Mouse (Mus musculus) right cerebral cortex, postnatal 14 days (tissue): Measurements from ENCODE around the gene Itpr2.

Experiments used
- DNase-seq: peaks from one replicate; pipeline ENCODE4 v3.0.0; 2022

Itpr2 gene

DNA sequence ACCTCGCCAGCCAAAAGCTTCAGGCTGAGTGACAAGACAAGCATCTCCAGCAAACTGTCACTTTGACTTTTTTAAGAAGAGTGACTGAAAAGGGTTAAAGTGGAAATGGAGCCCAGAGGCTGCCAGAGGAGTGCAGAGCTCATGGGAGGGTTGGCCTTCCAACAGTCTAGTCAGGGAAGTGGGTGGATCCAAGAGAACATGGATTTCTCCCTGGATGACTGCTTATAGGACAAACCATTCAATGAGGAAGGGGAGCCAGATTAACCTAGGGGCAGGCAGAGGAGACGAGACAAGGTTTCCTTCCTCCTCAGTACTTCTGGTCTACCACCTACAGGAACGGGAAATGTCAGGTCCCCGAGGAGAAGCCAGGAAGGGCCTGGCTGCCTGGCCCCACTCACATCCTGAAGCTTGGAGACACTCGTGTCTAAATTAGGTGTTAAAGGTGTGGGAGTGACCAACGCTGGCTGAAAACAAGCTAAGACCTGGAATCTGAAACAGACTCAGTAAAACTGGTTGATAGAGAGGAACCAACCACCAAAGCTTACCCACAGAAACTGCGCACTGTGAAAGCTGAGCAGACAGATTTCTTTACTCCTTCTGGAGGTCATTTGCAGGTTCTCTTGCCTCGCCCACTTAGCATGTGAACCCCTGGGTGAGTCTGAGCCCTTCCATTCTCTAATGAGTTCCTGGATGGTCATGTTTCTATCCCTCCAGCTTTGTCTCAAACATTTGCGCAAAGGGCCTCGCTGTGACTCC is 294.6 kb downstream of the Itpr2 start:
- DNase-seq, result no peak

DNA sequence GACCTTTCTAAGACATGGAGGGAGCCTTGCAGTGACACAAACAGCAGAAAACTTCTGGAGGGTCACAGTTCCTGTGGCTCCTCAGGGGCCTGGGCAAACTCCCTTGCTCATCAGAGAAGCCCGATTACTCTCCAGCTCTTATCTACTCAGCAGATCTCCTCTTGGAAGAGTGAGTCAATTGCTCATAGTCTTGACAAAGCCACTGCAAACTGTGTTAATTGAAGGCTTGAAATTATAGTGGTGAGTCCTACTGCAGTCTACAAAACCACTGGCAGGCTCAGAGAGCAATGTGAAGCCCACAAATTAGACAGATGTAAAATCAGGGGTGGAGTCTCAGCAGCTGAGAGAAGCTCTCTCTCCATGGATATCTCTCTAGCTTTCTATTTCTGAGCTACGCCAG is 296.9 kb downstream of the Itpr2 start:
- DNase-seq, result no peak

DNA sequence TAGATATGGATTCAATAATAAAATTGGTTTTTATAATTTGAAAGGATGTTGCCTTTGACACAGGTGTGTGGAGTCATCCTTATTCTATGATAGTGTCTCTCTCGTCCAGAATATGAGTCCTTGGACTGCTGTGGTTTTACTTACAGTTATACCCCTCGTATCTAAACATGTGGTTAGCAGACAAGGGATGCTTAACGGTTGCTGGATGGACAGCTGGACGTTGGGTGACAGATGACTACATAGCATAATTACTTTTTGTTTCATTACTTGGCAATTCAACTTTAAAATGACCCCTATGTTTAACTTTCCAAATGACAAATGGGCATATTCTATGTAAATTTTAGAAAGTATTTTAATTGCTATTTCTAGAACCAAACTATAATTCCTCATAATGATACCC is 297.6 kb downstream of the Itpr2 start:
- DNase-seq, result no peak

DNA sequence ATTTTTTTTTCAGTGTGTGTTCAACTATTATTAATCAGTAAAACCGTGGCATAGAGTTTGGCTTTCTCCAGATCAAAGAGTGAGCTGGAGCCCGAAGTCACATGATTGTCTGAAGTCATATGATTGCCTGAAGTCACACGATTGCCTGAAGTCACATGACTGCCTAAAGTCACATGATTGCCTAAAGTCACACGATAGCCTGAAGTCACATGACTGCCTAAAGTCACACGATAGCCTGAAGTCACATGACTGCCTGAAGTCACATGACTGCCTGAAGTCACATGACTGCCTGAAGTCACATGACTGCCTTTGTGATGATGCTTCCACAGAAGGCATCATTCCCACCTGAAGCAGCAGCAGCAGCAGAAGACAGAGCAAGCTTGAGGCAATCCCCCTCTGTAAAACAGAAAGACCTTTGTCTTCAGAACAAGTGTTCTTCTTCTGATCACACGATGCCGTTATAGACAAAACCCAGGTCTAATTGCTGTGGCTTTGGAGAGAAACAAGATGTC is 304.1 kb downstream of the Itpr2 start:
- DNase-seq, result no peak

DNA sequence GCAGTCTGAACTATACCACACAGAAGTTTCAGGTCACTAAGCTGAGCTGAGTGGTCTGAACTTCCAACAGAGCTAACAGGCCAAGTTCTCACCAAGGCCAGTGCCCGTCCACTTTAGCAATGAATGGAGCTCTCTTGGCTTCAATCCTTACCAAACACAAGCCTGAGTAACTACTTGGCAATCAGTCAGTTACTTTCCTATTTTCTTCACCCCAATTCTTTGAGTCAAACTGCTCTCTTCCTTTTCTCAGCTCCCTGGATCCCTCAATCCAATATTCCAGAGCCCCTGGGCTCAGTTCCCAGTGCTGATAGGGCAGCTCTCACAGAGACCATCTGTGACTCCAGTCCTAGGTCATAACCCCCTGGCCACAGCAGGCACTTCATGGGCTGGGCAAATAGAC is 305.3 kb downstream of the Itpr2 start:
- no peak for DNase-seq

DNA sequence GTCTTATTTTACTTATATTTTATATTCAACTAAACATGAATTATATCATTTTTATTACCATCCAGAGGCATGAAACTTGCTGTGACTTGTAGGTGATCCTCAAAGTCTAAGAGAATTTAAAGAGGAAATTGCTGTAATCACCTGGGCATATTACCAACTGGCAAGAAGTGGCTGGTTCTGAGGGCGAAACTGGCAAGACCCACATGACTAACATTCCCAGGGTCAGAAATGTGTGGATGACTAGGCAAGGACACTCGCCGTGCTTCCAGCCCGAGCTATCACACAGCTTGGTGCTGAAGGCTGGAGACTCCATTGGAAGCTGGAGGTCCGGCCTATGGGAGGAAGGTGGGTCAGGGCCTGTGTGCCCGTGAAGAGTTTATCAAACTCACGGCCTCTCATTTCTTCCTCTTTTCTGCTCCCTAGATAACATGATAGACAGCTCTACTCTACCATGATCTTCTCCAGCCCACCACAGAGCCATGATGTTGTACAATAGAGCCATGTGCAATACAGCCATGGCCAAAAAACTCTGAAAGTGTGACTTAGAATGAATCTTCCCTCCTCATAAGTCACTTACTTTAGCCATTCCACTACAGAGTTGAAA is 306.1 kb downstream of the Itpr2 start:
- DNase-seq, result no peak

DNA sequence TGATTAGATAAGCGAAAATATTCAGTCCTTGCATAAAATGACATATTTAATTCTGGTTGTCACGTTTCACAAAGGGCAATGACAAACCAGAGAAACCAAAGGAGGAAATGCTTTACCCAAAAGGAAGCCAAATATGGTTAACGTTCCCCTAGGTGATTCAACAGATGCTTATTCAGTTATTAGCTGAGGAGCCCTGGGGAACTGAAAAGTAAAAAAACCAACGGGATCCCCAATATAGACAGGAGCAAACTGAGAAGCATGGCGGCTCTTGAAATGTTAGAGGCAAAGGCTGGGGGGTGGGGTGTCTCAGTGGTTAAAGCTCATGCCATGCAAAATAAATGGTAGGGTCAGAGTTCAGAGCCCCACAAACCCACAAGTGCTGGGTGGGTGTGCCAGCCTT is 310.1 kb downstream of the Itpr2 start:
- DNase-seq, result no peak

DNA sequence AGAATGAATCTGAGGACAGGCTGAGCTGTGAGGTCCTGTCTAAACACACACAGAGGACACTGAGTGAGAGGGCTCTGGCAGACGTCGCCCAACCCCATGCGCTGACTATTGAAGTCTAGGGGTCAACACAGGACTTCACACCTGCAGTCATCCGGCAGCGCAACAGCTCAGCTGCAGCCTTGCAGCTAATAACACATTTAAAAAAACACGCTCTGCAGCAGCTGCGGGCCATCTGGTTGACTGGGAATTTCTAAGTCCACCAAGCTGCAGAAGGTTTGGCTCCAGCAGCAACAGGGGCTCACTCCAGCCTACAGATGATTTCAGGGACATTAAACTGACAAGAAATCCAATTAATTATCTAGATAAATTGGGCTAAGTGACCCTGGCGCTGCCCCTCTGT is 312.0 kb downstream of the Itpr2 start:
- no peak for DNase-seq

DNA sequence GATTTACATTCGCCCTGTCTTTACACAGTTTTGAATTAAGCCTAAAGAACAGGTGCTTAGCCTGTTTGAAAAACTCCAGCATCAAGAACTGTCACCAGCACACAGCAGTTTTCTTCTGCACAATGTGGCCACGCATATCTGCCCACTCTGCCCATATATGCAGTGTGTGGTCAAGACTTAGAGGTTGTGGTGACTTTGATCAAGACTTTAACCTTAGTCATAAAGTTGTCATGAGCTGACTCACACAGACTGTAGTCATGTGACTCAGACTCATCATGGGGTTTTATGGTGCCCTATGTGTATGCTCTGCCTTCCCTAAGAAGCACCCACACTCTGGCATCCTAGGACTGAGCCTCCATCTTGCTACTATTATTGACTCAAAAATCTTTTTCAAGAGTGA is 316.5 kb downstream of the Itpr2 start:
- no peak for DNase-seq

DNA sequence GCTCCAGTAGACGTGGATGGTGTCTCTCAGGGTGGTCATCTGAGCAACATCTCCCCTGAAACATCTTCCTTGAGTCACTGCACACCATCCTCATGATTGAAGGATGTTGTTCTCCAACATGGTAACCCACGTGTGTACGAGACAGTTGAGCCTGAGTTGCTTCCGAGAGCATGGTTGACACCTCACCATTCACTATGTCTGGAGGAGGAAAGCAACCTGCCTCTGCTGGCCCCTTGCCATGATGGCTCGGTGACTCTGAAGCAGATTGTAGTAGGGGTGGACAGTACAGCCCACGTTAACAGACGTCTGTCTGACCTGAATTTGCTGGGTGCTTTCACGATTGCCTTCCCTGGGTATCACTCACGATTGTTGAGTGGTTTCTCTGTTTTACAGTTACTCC is 317.3 kb downstream of the Itpr2 start:
- no peak for DNase-seq

DNA sequence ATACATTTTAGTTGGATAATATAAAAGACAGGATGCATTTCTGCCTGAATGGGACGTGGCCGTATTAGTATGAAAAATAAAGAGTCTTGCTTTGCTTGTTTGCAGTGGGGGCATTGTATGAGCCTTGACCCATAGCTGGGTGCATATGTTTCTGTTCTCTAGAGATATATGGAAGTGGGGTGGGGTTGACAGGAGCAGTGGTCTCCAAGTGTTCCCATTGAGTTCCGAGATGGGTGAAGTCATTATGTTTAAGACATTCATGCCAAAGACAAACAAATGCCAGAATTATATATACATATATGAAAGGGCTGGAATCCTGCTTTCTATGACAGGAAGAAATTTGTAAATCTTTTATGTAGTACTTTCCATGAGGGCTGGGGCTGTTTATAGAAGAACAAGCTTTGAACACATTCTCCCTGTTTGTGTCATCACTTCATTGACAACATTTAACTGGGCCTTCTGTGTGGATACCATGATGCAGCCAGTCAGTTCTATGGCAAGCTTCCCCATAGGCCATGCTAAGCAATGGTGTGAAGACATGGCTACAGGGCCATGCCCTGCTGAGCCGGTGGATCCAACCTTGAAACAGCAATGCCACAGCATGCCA is 327.3 kb downstream of the Itpr2 start:
- no peak for DNase-seq

DNA sequence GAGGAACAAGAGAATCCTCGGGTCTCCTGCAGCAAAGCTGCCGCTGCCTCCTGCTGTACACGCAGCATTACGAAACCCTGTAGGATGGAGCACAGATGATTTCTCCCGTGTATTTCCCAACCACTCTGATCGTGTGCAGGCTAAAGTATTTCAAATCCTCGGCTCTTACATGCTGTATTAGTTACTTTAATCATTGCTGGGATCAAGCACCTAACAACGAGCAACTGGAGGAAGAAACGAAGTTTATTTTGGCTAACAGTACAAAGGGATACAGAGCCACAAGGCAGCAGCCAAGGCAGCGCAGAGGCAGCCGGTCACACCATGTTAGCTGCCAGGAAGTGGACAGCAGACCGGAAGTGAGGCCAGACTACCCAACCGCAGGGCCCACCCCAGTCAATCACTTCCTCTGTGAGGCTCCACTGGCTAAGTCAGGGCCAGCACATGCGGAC is 331.4 kb downstream of the Itpr2 start:
- peak; percentile 19 for DNase-seq

DNA sequence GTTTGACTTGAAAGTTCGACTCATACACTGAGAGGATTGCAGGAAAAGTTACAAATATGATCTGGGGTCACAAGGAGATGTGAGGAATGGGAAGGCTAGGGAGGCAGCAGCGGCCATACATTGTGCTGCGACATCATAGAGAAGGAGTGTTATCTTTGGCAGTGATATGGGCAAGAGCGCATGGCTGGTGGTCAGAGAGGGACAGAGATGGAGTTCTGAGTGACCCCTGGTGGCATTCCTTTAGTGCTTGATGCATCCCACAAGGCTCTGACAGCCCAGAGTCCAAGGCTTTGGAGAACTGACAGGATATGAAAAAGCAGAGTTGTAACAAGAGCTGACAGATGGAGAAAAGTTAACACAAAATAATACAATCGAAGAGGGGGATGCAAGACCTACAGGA is 334.8 kb downstream of the Itpr2 start:
- DNase-seq, result no peak

DNA sequence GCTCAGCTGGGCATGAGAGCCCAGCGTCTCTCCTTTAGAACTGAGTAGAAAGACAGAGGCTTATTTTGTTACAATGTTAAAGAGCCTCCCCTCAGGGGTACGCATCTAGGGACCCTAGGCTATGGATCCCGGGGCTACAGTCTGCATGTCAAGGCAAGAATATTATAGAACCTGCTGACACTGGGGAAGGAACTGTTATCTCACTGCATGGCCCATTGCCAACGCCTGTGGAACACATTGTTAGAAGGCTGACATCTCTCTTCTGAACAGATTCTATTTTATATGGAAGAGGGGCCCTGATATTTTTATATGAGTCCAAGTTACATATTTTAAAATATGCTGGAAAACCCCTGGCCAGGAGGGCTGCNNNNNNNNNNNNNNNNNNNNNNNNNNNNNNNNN is 342.4 kb downstream of the Itpr2 start:
- DNase-seq, result peak; percentile 23

DNA sequence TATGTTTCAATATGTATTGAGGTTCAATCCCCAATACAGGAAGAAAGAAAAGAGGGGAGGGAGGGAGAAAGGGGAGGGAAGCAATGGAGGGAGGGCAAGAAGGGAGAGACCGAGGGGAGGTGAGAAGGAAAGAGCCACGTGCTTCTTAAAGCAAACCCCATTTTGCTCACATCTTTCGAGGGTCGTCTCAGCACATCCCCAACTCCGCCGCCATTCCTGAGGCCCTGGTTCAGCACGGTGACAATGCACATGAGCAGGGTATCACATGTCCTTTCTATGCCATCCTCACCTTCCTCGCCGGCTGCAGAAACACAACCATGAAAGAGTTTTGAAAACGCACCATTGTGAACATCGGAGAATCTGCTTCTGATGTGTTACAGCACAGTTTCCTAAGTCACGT is 343.3 kb downstream of the Itpr2 start:
- DNase-seq, result no peak

DNA sequence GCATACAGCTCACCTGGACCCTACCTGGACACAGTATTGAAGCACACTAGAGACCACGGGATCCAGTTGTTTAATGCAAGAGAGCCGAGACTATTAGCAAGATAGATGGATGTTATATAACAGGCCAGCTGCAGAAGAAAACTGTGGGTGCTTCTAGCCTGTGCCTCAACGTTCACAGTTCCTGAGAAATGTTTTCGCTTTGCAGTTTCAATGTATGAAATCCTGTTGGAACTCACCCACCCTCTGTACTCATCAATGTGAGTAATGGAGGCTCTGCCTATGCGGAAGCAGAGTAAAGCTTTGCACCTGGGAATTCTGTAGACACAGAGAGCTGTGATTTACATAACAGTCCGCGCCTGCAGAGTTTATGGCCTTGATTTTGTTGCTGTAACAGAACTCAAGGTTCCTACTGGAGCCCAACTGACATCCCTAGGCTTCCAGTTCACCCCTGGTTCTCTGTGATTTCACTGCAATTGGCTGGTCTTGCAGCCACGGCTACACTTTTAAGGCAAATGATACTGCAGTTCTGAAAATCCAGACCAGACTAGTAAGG is 344.0 kb downstream of the Itpr2 start:
- no peak for DNase-seq

DNA sequence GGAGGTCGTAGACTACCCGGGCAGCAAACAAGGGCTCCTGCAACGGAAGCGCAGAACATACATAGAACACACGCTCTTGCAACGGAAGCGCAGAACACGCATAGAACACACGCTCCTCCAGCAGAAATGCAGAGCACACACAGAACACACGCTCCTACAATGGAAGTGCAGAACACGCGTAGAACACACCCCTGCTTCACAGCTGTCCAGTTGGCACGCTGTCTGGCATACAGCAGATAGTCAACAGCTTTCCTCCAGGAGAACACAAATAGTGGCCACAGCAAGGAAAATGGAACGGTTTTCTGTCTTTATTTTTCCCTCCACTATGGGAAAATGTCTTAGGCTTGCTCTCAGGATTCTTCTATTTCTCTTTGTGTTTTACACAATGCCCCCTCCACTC is 344.9 kb downstream of the Itpr2 start:
- no peak for DNase-seq

DNA sequence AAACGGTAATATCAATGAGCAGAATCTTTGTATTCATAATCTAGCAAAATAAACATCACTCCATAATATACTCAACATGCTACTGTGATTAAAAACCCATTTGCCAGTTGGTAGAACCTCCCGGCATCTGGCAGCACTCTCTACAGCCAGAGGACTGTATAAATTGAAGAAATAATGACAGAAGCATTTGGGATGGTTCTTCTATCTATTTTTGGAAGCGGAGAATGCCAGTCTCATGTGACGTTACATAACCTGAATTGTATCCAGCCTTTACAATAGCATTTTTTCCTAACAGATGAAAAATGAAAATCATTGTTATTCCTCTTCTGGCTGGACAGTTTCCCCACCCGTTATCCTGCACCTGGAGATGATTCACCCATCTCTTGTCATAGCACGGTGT is 345.5 kb downstream of the Itpr2 start:
- DNase-seq, result no peak

DNA sequence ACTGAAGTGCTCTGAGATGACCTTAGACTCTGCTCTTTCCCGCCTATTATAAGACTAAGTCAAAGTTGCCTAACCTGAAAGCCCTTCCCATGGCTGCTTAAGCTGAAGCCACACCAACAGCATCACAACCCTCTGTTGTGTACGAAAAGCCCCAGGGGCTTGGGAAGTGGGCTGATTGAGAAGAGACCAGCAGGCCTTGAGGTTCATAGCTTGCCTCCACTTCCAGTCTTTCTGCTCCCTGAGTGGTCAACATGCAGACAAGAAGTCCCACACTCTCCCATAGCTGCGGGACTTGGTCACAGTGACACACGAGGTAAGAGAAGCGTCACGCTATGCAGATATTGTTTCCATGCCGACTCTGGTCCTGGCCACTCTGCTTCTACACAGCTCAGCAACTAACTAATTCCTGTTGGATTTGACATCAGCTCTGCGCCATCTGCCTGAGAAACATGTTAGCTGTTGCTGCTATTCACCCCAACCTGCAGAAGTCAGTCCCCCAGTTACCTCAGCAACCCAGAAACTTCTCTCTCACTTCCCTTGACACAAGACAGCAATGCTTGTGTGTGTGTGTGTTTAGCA is 346.8 kb downstream of the Itpr2 start:
- no peak for DNase-seq

DNA sequence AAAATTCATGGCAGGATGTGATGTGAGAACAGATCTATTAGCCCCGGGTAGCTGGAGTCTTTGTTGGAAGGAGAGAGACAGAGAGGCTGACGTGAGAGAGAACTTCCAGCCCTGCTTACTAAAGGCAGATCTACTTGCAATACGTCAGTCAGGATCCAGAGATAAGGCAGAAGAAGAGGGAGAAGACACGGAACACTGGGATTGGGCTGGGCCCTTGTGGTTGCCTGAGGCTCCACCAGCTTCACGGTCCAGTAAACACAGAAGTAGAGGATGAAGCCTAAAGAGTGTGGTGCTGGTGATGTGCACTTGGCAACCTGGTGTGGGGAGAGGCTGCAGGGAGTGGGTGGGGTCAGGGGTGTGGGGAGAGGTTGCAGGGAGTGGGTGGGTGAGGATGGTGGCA is 349.2 kb downstream of the Itpr2 start:
- no peak for DNase-seq

DNA sequence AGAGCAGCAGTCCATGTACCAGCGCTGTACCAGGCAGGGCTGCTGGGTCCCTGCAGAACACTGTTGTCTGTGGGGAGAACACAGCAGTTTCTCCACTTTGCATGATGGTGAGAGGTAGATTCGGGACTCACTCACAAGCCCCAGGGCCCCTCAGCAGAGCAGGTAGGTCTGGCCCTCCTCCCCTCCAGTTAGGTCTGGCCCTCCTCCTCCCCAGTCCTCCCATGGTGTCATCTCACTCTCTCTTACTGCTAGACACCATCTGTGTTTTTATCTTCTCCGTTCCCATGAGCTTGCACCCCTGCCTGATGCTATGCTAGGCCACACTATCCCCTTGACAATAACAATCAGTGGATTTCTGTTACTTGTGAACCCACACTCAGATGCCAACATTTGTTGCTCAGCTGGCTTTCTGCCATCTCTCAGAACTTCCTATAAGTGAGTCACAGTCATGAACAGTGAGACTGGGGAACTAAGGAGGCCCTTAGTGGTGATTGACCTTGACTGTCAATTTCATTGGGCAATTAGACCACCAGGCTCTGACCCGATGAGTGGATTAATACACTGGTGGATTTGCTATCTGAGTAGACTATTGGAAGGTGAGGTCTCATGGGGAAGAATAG is 360.9 kb downstream of the Itpr2 start:
- DNase-seq, result no peak

DNA sequence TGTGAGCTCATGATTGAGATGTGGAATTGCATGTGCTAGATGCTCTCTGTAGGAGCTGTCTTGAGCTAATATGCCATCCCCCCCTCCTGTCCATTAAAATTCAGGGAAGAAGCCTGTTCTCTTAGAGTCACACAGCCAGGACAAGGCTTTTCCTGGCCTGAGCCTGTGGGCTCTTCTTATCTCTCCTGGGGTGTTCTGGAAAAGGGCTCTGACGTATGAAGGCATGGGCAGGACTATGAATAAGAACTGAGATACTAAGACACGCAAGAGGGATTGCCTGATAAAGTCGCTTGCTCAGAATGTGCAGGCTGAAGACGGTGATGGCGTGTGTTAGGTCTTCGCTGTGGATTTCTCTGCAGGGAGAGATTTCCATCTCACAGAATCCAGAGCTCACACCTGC is 361.9 kb downstream of the Itpr2 start:
- no peak for DNase-seq

DNA sequence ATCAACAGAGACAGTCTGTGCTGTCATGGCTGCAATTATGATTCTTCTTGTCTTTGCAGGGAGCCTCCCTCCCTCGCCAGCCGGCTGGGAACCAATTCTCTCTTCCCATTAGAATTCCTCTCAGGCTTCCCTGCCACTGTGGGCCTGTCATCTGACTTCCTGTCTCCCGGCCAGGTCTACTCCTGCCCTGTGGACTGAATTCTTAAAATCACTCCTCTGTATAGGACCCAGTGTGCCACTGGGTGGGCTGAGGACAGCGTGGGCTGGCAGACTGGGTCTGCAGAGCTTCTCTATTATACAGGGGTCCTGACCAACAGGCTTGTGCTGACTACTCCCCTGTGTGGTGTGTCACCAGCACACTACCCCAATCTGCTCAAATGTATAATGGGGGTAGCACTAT is 365.4 kb downstream of the Itpr2 start:
- DNase-seq, result peak; percentile 37
